Mouse (Mus musculus) heart, embryonic 16.5 days (tissue): Measurements from ENCODE around the gene Igfbp3. TPM values are rescaled to one million over a fixed set of nuclear protein-coding genes. Genes with fewer than 3 reads are reported as not detected.

ENCODE experiments used
- ATAC-seq: fragments of 200-750 bp; cut with Nextera tagmentation; replicated peaks from 2 replicates; pipeline ENCODE4 v1.8.0; 2017; ENCODE audit warnings: moderate number of reproducible peaks; ENCODE audit not compliant: insufficient read depth, low FRiP score; ENCODE audit errors: extremely low read depth
- H3K27ac ChIP-seq: fragments of 300-500 bp; sonication (generic); 2 replicates; pipeline ENCODE4 v1.5.1; 2014; ENCODE audit warnings: mild to moderate bottlenecking, low read length, control low read depth, moderate library complexity
- H3K27me3 ChIP-seq: fragments of 300-500 bp; sonication (generic); 2 replicates; pipeline ENCODE4 v1.6.1; 2014; ENCODE audit warnings: low read length, mixed read lengths; ENCODE audit not compliant: control insufficient read depth, insufficient read depth
- H3K36me3 ChIP-seq: fragments of 300-500 bp; sonication (generic); 2 replicates; pipeline ENCODE4 v1.6.1; 2014; ENCODE audit not compliant: control insufficient read depth, insufficient read depth
- H3K4me1 ChIP-seq: fragments of 300-500 bp; sonication (generic); 2 replicates; pipeline ENCODE4 v1.6.1; 2014; ENCODE audit warnings: low read length, mixed read lengths; ENCODE audit not compliant: control insufficient read depth, insufficient read depth
- H3K4me2 ChIP-seq: fragments of 300-500 bp; sonication (generic); 2 replicates; pipeline ENCODE4 v1.6.1; 2014; ENCODE audit warnings: low read depth, mild to moderate bottlenecking, control low read depth, low read length
- H3K4me3 ChIP-seq: fragments of 300-500 bp; sonication (generic); 2 replicates; pipeline ENCODE4 v1.5.1; 2014; ENCODE audit warnings: mild to moderate bottlenecking, control low read depth, low read length
- H3K9ac ChIP-seq: fragments of 300-500 bp; sonication (generic); 2 replicates; pipeline ENCODE4 v1.6.1; 2014; ENCODE audit warnings: low read length, control low read depth
- H3K9me3 ChIP-seq: fragments of 300-500 bp; sonication (generic); replicated peaks from 2 replicates; pipeline ENCODE4 v1.6.1; 2016; ENCODE audit warnings: low read length; ENCODE audit not compliant: control insufficient read depth
- WGBS: fragments of 180-500 bp; shearing (Covaris S2); extraction: QIAGEN DNeasy Blood & Tissue Kit; methylation state at CpG from one replicate; pipeline ENCODE4 v1.1.7; 2014; 5-methylcytosine and 5-hydroxymethylcytosine counted together
- polyA plus RNA-seq: library from polyadenylated mRNA; unstranded; fragments of >200 nt; fragmentation: Nextera tagmentation; extraction: Ambion mirVana; gene quantifications from 2 replicates; pipeline ENCODE4 v1.2.1, GENCODE M21; 2015

The Igfbp3 gene
- polyA plus RNA-seq, 1 experiment from 2014 or later, result 41.1 TPM

DNA sequence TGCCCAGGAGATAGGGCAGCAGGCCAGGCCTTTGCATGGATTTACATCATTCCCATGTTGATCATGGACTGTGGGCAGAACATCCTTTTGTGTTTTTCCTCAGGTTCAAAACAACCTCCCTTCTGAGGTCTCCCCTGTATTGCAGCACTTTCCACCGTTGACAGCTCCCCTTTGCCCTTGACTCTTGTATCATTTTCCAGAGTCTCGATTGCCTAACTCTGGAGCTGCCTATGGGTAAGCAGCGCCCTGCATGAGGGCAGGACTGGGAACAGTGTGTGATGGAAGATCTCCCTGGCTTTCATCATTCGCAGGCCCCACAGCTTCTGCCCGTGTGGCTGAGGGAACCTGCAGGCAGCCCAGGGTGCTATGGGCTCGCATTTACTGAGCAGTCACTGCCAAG is 21.0 kb downstream of the Igfbp3 start:
- Histone ChIP-seq H3K4me2 (no peak overlapping the region), H3K27ac (no peak overlapping the region), H3K36me3 (no peaks in the 10 kb centered on the region), H3K9ac (no peak overlapping the region), H3K4me3 (no peak overlapping the region), H3K4me1 (peaks cover 3% of the 10 kb centered on the region; the same call in 1 of the 2 replicates), H3K9me3 (no peaks in the 10 kb centered on the region; the same call in 1 of the 2 replicates), H3K27me3 (no peaks in the 10 kb centered on the region)
- WGBS, result 25% methylated on average over 6 of the region's 6 CpGs
- ATAC-seq, result 0 out of 2 replicates have a peak, but pooled peaks have one; percentile 4

- Histone ChIP-seq H3K27ac (no peak within 1 kb of the TSS), H3K9ac (no peak within 1 kb of the TSS), H3K4me1 (peaks cover 3% of the 10 kb centered on the region; the same call in 1 of the 2 replicates), H3K9me3 (no peaks in the 10 kb centered on the region), H3K4me3 (no peak within 1 kb of the TSS), H3K4me2 (no peak within 1 kb of the TSS), H3K36me3 (no peaks in the 10 kb centered on the region), H3K27me3 (no peaks in the 10 kb centered on the region)
- 82% methylated on average over 13 of the region's 13 CpGs for WGBS
- no peak for ATAC-seq
Observed at GRCm38 (mm10) chr11:7188469-7188868, 25.3 kb downstream of the Igfbp3 start, which contains the start of gene Gm11985. Gene Gm11985, minus strand, starts transcription at chr11:7188569.

DNA sequence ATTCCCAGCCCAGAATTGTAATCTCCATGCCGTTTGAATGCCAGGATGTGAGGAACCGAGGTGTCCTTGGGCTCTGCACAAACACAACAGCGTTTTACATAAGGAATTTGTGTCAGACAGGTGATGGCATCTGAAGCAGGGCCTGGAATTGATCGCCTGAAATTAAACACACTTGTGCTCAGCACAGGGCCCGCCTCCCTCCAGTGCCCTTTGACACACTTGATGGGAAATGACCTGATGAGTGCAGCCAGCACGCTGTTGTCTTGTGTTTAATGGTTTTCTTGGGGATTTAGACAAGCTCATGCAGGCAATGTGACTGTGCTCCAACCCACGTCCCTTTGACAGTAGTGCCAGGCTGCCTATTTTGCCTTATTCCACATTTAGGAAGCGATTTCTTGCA is 26.3 kb downstream of the Igfbp3 start:
- Histone ChIP-seq H3K36me3 (no peaks in the 10 kb centered on the region), H3K27ac (no peak overlapping the region), H3K9me3 (no peaks in the 10 kb centered on the region), H3K4me3 (no peak overlapping the region), H3K4me2 (no peak overlapping the region), H3K9ac (no peak overlapping the region), H3K27me3 (no peaks in the 10 kb centered on the region), H3K4me1 (no peaks in the 10 kb centered on the region; the same call in 1 of the 2 replicates)
- no peak for ATAC-seq
- 64% methylated on average over 8 of the region's 8 CpGs for WGBS

GRCm38 (mm10) chr11:7184420-7184819 is 29.3 kb downstream of the Igfbp3 start:
- Histone ChIP-seq H3K4me2 (no peak overlapping the region), H3K9ac (no peak overlapping the region), H3K9me3 (no peaks in the 10 kb centered on the region), H3K36me3 (no peaks in the 10 kb centered on the region), H3K27me3 (no peaks in the 10 kb centered on the region), H3K4me3 (no peak overlapping the region), H3K27ac (no peak overlapping the region), H3K4me1 (no peaks in the 10 kb centered on the region; the same call in 1 of the 2 replicates)
- 65% methylated on average over 1 of the region's 1 CpGs for WGBS
- no peak for ATAC-seq

GRCm38 (mm10) chr11:7182409-7183042 is 31.2 kb downstream of the Igfbp3 start:
- Histone ChIP-seq H3K4me3 (no peak overlapping the region), H3K27ac (no peak overlapping the region)
- WGBS, result 52% methylated on average over 8 of the region's 8 CpGs

GRCm38 (mm10) chr11:7179276-7179675 is 34.4 kb downstream of the Igfbp3 start:
- Histone ChIP-seq H3K9me3 (no peaks in the 10 kb centered on the region), H3K27ac (no peak overlapping the region), H3K36me3 (no peaks in the 10 kb centered on the region), H3K4me2 (no peak overlapping the region), H3K4me3 (no peak overlapping the region), H3K4me1 (no peaks in the 10 kb centered on the region), H3K9ac (no peak overlapping the region), H3K27me3 (no peaks in the 10 kb centered on the region)
- WGBS, result 73% methylated on average over 2 of the region's 2 CpGs
- no peak for ATAC-seq

More at GRCm38 (mm10) chr11:7182409-7183042, 31.2 kb downstream of the Igfbp3 start:
- H3K9me3 ChIP-seq, result no peaks in the 10 kb centered on the region
- H3K9ac ChIP-seq, result no peak overlapping the region
- no peak for ATAC-seq
- no peaks in the 10 kb centered on the region for H3K36me3 ChIP-seq
- H3K4me2 ChIP-seq, result no peak overlapping the region
- no peaks in the 10 kb centered on the region for H3K27me3 ChIP-seq
- no peaks in the 10 kb centered on the region; the same call in 1 of the 2 replicates for H3K4me1 ChIP-seq

DNA sequence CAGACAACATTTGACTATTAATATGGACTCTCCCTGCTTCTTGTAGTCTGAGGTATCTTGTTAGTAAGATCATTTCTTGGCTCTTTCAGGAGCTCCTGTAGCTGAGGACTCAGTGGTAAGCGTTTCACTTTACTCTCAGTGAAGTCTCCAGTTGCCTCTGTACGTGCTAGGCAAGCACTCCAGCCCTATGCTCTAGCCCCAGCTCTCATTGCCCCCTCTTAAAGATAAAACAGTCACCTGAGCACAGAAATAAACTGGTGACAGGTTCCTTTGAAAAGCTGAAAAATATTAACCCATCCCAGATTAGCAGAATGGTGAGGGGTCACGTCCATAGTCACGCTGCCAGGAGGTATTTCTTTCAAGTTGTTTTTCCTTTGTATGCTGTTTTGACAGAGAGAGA is 35.0 kb downstream of the Igfbp3 start:
- Histone ChIP-seq H3K9ac (no peak overlapping the region), H3K27me3 (no peaks in the 10 kb centered on the region), H3K36me3 (no peaks in the 10 kb centered on the region), H3K4me3 (no peak overlapping the region), H3K4me1 (no peaks in the 10 kb centered on the region), H3K27ac (no peak overlapping the region), H3K4me2 (no peak overlapping the region), H3K9me3 (no peaks in the 10 kb centered on the region)
- WGBS, result 52% methylated on average over 4 of the region's 4 CpGs
- ATAC-seq, result no peak

DNA sequence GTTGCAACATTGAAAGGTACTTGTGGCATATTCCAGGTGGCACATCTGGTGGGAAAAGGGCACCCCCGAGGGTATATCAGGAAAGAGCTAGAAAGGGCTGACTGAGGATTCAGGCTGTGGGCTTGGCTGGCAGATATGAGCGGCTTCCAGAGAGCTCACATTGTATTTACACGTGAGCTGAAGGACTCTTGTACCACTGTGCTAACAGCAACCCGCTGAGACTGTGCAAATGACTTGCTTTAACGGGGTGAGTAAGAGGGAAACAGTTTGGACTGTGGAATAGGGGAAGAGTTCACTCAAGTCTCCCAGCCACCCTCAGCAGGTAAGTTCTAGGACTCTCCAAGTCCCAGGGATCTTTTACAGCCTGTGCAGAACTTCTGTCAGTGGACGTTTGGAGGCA is 40.1 kb downstream of the Igfbp3 start:
- Histone ChIP-seq H3K9me3 (no peaks in the 10 kb centered on the region), H3K9ac (no peak overlapping the region), H3K4me2 (no peak overlapping the region), H3K27me3 (no peaks in the 10 kb centered on the region), H3K4me3 (no peak overlapping the region), H3K27ac (no peak overlapping the region), H3K4me1 (no peaks in the 10 kb centered on the region), H3K36me3 (no peaks in the 10 kb centered on the region)
- no peak for ATAC-seq
- WGBS, result 73% methylated on average over 6 of the region's 6 CpGs

- H3K9ac ChIP-seq, result no peak overlapping the region
- H3K9me3 ChIP-seq, result no peaks in the 10 kb centered on the region
- ATAC-seq, result no peak
- H3K4me1 ChIP-seq, result no peaks in the 10 kb centered on the region
- WGBS, result 93% methylated on average over 1 of the region's 1 CpGs
- no peak overlapping the region for H3K27ac ChIP-seq
- H3K4me2 ChIP-seq, result no peak overlapping the region
- H3K4me3 ChIP-seq, result no peak overlapping the region
- H3K36me3 ChIP-seq, result no peaks in the 10 kb centered on the region
- no peaks in the 10 kb centered on the region for H3K27me3 ChIP-seq
Observed at GRCm38 (mm10) chr11:7169645-7170044, 44.1 kb downstream of the Igfbp3 start.
